Mouse (Mus musculus): ENCODE data around the gene Cnih2. TPM values are rescaled to one million over a fixed set of nuclear protein-coding genes. Genes with fewer than 3 reads are reported as not detected.
A peak's percentile ranks its signal among the peaks of the same experiment; 100 is the strongest.

Gene Cnih2
- total RNA-seq, 2 experiments from 2014 or later: 1.2 to 1.4 TPM

DNA sequence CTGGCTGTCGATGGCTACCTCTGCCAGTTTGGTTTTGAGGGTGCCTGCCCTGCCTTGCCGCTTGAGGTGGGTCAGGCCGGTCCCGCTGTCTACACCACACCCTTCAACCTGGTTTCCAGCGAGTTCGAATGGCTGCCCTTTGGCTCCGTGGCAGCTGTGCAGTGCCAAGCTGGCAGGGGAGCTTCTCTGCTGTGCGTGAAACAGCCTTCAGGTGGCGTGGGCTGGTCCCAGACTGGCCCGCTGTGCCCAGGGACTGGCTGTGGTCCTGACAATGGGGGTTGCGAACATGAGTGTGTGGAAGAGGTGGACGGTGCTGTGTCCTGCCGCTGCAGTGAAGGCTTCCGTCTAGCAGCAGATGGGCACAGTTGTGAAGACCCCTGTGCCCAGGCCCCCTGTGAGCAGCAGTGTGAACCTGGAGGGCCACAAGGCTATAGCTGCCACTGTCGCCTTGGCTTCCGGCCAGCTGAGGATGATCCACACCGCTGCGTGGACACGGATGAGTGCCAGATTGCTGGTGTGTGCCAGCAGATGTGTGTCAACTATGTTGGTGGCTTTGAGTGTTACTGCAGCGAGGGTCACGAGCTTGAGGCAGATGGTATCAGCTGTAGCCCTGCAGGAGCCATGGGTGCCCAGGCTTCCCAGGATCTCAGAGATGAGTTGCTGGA lies 29.6 kb downstream of the Cnih2 start:
- no peak for DNase-seq

DNA sequence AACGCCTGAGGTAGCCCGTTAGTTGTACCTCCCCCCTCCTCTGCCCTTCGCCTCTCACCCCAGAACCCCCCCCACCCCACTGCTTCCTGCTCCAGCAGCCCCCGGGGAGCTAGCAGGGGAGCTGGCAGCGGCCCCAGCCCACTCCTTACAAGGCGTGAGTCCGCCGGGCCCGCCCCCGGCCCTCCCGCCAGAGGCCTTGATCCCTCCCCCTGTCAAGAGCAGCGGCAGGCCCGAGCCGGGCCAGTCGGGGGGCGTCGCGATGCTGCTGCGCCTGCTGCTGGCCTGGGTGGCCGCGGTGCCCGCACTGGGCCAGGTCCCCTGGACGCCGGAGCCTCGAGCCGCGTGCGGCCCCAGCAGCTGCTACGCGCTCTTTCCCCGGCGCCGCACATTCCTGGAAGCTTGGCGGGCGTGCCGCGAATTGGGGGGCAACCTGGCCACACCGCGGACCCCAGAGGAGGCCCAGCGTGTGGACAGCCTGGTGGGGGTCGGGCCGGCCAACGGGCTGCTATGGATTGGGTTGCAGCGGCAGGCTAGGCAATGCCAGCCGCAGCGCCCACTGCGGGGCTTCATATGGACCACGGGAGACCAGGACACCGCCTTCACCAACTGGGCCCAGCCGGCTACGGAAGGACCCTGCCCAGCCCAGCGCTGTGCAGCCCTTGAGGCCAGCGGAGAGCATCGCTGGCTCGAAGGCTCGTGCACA lies 30.3 kb downstream of the Cnih2 start, which contains the start of gene Cd248:
Gene Cd248 (plus strand): TSS at position 212 of the 703 bp plus-strand sequence.
- DNase-seq: peak; percentile 56 to 83

DNA sequence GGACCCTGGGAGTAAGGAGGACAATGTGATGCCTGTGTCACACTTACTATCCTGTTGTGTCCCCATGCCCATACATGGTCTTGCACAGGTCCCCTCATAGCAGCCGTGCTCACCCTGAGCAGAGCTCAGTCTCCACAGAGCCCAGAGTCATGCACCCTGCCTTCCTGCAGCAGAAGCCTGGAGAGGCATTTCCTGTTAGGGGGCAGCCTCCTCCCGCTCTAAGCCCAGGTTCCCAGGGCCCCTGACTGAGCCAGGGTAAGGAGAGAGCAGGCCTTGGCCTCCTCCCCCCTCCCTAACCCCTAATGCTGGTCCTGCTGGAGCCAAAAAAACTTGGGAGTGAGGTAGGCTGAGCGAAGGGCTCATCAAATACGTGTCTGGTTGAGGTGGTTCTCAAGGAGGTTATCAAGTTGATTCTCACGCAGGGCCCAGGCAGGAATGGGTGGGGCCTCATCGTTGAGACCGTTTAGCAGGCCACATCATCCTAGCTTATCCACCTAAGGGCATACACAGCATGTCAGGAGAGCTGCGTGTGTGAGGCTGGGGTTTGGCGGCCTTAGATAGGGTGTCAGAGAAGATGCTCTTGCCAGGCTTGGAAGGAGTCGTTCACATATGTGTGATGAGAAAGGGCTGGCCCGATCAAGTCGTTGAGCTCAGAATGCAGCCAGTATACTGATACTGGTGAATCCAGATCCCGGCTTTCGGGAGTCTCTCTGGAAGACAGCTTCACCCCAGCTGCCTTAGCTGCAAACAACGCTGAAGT lies 31.1 kb downstream of the Cnih2 start:
- no peak for DNase-seq

DNA sequence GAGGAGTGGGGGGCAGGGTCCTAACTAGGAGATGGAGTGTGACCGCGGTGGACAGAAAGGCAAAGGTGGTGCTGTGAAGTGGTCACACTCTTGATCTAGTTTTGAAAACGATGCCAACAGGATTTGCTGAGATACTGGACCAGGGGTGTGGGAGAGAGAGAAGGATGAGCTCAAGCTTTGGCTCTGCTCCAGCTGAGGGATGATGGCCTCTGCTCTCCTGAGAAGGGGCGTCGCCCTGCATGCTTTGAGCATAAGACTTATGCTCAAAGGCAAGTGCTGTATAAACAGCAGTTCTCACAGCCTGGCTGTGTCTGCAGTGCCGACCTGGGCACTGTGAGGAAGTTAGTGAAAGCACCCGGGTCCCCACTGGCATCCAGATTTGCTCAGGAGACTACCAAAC lies 33.2 kb downstream of the Cnih2 start:
- DNase-seq: no peak

DNA sequence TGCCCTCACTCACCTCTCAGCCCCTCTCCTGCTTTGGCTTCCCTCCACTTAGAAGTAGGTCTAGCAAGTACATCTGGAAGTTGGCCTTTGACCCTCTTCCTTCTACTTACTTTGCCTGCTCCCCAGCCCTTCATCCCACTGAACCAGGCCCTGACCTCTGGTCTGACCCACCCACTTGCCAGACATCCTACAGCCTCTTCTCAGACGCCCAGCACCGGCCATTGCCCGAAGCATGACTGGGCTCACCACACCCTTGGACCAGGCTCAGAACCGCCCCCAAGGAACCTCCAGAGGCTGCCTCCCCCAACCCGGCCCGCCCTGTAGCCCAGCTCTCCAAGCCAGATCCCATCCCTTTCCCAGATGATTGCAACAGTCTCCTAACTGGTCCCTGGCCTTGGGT lies 35.9 kb downstream of the Cnih2 start:
- DNase-seq: no peak

DNA sequence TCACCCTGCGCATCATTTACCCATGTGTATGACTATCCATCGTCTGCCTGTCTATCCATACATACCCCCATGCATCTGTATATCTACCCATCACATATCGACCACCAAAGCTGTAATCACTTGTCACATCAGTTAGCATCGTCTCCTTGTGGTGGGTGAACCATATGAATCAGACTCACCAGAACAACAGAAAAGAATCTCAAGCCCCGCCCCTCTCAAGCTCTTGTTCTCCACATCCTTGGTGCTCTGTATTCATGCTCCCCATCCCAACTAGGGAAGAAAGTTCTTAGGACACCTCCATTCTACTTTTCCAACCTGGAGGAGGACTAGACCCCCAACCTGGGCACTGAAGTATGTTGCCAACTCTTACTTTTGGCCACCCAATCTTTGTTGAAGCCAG lies 36.3 kb downstream of the Cnih2 start:
- no peak for DNase-seq

DNA sequence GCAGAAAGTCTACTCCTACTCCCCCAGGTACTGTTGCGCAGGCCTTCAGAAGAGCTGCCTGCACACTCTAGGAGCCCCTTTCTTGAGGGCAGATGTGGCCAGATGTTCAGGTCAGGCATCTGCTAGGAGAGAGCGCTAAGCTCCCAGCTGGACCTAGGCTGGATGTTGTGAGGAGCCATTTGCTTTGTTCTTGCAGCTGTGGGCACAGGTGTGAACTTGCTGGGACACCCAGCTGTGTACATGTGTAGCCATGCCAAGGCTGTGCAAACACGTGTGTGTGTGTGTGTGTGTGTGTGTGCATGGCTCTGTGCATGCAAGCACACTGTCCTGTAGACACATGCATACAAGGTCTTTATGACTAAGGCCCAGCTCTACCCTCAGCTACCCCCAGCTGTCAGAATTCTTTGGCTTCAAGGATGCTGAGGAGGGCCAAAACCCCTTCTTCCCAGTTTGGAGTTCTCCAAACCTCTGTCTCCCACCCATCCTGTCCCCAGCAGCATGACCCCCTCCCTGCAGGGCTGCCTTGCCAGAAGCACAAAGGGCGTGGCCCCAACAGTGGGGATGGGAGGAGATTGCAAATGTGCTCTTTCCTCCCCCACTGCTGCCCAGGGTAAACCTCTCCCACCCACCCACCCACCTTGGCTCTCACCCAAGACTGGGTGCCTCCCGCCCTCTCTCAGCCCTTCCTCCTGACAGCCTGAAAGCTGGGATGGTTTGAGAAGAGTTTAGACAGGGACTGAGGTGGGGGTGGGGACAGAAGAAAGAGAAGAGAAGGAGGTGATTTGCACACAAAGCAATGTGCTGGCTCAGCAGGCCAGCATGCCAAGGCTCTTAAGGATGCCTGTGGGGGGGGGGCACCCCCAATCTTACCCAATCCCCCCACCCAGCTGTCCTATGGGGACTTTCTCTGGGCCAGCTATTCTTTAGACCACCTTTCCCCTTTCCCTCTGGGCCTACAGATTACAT lies 37.7 kb downstream of the Cnih2 start:
- no peak for DNase-seq

DNA sequence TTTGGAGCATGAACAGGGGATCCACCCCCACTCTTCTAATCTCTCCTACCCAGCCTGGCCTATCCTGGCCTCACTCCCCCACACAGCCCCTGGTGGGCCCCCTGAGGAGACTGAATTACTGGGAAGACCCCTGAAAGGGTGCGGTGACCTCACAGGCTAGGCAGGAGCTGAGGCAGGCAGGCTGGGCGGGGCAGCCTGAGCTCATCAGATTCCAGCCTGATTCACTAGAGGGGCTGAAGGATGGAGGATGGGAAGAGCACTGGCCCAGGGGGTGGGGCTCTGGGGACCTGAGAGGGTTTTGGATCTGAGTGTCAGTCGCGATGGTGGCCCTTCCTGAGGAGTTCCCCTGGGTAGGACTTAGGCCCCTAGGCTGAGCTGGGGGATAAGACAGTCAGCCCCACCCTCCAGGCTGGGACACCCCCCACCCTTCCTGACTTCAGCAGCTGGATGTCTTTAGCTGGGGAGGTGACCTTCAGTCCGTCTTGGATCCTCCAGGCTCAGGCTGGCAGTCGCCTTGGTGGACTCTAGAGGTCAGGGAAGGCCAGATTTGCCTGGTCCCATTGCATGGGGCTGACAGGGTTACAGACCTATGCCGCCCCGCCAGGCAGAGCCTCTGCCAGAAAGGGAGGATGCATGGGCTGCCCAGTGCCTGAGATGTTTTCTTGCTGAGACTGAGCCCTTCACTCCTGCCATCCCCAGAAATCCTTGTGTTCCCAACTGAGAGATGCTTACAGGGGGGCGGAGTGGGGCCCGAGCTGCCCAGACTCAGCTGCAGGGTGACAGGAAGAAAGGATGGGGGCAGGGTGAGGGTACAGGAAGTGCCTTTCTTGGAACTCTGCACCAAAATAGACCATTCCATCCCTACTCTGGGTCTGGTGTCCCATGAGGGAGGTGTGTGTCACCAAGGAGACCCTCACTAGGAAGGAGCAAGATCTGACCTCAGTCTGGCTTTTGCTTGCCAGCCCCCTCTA lies 39.2 kb downstream of the Cnih2 start:
- DNase-seq: no peak

DNA sequence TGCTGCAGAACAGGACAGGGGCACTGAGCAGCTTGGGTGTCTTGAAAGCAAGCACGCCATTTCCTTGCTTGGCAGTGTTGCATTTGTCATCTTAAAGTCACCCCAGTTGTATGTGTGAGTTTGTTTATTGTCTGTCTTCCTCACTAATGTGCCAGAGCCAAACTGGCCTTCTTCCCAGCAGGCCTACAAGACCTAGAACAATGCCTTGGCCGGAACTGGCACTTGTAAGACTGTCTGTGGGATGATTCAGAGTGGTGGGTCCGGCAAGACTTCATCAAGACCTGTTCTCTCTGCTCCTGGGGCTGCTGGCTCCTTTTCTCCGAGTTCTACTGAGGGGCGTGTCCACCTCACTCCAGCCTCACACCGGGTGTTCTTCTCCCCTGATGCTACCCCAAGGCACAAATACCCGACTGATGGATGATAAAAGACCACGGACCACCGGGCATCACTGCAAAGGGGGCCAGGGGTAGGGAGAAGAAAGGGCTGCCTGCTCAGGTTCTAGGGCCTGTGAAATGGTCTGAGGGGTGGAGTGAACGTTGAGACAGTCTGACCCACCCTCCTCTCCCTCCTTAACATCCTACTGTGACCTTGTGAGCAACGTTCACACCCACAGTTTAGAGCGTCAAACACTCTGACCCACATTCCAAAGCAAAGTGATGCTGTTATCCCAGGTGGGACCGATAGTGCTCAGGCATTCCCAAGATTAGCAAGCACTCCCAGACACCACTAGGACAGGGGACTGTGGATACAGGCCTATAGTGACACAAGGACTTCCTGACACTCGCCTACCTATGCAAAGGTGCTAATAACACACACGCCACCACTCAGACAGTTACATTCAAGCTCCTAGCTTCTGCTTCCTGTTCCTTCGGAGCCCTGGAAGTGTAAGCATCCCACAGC lies 40.2 kb downstream of the Cnih2 start:
- no peak for DNase-seq

DNA sequence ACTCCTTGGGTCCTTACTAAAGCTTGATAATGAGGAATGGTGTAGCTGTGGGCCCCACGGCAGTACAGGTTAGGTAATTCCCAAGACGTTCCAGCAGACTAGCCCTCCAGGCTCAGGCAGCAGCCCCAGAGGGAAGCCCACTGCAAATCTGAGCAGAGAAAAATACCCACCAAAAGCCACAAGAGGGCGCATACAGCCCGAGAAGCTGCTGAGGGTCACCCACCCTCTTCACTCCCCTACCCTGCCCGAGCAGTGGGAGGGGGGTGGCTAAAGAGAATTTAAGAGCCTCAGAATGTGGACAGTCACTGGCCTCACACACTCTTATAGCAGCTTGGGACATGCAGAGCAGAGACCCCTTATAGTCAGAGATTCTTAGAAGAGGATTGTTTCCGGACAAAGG lies 42.1 kb downstream of the Cnih2 start:
- DNase-seq: no peak

DNA sequence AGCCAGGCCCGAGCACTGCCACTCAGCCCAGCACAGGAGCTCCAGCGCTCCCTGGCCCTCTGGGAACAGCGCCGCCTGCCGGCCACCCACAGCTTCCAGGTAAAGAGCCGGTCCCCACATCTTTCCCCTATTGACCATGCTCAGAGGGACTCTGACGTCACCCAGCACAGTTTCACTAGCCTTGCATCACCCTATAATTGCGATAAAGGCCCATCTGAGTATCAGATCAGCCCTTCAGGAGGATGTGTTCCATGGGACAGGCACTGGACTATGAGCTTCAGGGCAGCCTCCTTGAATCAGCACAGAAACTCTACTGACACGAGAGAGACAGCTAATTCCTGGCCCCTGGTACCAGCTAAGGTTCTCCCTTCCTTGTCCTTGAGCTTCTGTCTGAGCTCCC lies 44.4 kb downstream of the Cnih2 start:
- DNase-seq: peak; percentile 67 to 80

DNA sequence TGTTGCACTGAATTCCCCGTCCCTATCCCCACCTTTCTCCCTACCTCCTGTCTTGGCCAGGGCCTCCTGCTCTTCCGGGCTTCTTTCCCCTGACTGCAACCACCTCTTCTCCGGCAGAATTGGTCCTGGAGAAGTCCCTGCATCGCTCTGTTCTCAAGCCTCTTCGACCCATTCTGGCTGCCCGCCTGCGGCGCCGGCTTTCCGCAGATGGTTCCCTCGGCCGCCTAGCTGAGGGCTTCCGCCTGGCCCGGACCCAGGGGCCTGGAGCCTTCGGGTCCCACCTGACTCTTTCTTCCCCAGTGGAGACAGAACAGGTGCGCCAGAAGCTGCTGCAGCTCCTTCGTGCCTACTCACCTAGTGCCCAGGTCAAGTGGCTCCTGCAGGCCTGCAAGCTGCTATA lies 45.5 kb downstream of the Cnih2 start:
- DNase-seq: no peak

DNA sequence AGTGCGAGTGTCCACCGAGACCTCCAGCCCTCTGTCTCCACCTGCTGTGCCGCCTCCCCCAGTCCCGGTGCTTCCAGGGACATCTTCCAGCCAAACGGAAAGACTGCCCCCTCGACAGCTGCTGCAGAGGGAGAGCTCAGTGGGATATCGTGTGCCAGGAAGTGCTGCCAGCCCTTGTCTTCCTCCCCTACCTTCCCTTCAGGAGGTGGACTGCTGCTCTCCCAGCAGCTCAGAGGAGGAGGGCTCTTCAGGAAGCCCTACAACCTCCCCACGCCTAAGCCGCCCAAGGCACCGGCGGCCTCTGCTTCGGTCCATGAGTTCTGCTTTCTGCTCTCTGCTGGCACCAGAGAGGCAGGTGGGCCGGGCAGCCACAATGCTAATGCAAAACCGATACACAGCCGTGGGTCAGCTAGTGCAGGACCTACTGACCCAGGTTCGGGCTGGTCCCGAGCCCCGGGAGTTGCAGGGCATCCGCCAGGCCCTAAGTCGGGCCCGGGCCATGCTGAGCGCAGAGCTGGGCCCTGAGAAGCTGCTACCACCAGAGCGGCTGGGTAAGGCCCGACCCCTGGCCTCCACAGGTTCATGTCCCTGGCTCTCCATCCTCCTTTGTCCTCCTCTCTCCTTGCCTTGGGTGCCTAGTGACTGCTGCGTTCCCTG lies 46.0 kb downstream of the Cnih2 start:
- DNase-seq: no peak

DNA sequence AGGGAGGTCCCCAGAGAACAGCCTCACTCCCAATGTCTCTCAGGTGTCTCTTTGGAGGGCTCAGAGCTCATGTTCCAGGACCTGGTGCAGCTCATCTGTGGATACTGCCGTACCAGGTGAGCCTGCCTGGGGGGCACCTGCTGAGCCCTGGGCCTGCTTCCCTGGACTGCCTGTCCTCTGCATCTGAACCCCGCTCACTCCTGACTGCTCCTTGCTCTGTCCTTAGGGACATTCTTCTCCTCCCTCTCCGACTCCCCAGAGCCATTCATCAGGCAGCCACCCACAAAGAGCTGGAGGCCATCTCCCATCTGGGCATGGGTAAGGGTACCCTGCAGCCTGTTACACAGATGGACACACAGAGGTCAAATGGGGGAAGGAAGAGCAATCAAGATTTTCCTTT lies 46.8 kb downstream of the Cnih2 start:
- no peak for DNase-seq

DNA sequence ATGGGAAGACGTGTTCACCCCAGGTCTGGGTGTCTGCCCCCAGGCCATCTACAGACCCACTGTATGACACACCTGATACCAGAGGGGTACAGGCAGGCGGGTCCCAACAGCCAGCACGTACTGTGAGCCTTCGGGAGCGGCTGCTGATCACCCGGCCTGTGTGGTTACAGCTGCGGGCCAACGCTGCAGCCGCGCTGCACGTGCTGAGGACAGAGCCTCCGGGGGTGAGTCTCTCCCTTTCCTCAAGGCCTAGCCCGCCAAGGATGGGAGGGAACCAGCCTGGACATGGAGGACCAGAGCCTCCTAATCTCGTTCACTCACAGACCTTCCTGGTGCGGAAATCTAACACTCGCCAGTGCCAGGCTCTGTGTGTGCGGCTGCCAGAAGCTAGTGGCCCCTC lies 47.3 kb downstream of the Cnih2 start:
- peak; percentile 48 to 55 for DNase-seq

DNA sequence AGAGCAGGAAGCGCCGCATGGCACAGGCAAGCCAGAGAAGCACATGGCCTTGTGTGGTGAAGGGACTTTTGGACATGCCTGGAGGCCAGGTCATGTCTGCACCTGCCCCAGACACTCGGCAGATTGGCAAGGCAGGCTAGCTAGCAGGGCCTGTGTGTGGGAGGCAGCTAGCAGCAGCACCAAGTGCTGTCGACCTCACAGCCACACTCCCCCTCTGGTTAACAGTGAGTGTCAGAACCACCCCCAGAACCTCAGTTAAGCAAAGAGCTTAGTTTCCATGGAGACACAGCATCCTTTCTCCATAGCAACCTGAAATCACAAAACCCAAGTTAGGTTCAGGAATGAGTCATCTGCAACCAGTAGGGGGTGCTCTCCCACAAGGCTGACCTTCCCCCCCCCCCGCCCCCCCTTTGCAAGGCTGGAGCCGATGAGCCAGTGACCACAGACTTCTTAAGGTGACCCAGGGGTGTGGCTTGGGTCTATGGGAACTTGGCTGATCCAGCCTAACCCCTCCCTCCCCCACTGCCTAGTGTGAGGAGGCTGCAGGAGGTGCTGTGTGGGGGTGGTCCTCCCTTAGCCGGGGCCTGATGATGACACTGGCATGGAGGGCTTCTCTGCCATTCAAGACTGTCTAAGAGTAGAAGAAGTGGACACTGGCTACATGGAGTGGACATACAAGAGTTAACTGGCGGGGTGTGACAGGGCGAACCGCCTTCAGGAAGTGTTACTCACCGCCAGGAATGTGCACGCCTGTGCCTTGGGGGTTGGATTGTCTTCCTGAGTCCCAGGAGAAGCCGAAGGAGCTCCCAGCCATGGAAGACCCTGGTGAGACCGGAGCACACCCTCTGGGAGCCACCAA lies 48.0 kb downstream of the Cnih2 start, which contains the start of gene Rin1:
Gene Rin1 (plus strand): TSS at position 435 of the 859 bp plus-strand sequence.
- peak; percentile 69 to 71 for DNase-seq

DNA sequence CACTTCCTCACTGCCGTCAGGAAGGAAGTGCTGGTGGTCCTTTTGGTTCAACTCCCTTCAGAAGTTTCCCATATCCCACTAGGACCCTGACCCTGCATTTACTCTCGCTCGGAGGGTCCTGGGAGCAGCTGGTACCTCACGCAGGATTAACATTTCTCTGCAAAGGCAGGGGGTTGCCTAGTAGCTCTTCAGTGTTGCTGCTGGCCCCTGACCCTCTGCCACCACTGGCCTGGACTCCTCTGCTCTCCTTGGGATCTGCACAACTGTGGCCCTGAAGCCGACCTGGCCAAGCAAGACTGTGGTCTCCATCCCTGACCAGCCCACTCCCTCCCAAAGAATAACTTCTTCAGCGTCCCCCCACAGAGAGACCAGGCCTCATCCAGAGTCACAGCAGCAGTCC lies 49.0 kb downstream of the Cnih2 start:
- no peak for DNase-seq
